Mouse (Mus musculus): ENCODE results near the gene P2ry12.

DNA sequence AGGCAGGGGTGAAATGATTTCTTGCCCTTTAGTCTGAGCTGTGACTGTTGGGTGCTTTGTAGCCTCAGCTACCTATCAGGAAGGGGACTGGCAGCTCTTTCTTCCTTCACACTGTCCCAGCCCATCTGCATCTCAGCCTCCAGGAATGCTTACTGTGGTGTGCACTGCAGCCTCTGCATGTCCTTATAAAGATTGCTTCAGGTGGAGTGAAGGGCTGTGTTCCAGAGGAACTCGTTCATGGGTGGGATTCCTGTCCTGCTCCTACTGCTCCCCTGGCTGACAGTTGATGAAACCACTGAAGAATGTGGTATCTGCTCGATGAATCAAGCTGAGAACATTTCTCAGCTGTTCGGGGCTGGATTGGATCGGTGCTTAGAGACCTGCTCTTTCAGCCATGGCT, 75.3 kb downstream of the P2ry12 start:
- TF ChIP-seq CTCF (IDR thresholded peaks at IDR 0.05; ENCODE audit: borderline replicate concordance, extremely low read depth, insufficient read depth, insufficient read length): no peak
- no peak for TF ChIP-seq POLR2A (IDR thresholded peaks at IDR 0.05; ENCODE audit: borderline replicate concordance, extremely low read depth, insufficient read depth, insufficient read length, poor library complexity, severe bottlenecking)

Measured in brain, embryonic 14.5 days (tissue).